Mouse (Mus musculus): ENCODE results near the gene Nek9.

The Nek9 gene

DNA sequence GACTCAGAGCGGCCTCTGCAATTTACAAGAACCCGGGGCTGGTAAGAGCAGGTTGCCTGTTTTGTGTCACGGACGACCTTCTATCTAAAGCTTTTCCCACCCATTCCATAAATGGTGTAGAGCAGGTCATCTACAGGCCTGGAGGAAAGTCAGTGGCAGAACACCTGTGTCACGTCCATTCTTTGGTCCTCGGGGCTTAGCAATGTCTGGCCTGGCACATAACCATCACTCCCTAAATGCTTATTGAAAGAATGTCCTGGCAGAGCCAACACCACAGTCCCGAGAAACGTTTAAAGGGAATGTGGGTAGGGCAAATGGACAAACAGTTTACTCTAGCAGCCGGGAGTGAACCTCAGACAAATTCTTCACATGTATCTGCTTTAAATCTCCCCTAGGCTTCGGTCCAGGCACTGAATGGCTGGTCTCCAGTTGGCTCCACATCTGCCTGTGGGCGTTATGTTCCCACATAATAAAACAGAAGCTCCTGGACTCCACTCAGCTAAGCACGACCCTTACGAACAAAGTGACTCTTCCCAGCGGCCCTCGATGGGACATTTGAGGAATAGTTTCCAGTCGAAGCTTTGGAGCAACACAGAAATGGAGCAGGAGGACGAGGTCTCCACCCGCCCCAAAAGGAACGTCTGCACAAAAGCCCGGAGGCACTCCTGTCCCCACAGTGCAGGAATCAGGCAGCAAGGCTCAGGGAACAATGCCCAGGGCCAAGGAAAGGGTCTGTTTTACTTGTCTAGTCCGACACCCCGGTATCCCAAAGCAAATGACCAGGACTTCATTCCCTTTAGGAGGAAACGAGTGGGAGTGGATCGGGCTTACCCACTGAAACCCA lies 49.8 kb downstream of the Nek9 start:
- no peak for DNase-seq

DNA sequence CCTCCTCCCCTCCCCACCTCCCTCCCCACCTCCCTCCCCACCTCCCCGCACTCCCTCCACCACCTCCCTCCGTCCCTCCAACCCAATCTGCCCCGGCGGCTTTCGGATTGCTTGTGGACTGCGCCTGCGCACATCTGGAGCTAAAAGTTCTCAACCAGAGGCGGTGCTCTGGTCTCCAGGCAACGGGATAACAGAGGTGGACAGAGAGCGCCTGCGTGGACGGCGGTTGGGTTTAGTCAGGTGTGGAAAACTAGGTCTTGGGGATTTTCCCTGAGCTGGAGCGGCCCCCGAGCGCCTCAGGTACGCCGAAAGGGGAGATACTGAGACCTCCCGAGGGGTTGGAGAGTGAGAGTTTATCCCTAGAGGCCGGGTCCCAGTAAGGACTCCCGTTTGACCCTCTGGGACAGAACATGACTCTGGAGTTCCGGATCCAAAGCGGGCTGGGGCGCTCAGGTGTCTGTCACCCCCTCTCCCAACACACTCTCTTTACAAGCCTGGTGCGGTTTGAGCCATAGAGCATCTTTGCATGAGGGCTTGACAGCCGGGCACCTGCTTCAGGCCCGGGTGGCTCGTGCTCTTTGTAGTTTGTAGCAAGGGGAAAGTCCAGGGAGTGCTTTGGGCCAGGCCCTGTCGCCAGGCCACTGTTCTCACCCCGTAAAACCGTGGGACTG lies 50.5 kb downstream of the Nek9 start, which contains the start of gene Zc2hc1c:
Gene Zc2hc1c, plus strand, starts transcription at position 106 of the 671 bp plus-strand sequence.
- peak in 1 of 2 experiments; percentile 44 for DNase-seq

DNA sequence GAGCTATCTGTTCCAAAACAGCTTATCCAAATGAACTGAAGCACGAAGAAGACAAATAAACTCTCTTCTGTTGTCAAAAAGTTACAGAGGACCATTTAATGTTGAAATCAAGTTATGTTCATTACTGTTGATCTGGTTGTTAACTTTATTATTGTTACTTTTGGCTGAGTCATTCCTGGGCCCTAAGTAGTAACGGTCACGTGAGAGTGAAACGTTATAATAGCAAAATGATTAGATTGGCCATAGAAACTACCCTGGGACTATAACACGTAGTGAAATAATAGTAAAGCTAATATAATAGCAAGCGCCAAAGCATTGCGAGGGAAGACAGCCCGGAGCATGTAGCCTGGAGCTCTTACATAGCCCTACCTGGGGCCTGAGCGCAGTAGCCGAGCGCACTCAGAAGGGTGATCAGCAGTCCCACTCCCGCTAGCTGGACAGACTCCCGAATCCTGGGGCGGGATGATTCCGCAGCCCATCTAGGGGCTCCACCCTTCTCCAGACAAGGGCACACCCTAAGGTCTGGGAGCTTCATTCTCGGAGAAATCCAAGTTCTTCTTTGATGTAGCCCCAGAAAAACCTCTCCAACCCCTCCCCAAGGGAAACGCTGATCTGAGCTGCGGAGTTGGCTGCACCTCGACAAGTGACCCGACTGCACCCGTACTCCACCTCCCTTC lies 51.2 kb downstream of the Nek9 start, which contains the start of gene Acyp1:
Gene Acyp1, minus strand, starts transcription at position 630 of the 677 bp plus-strand sequence.
- no peak for DNase-seq

DNA sequence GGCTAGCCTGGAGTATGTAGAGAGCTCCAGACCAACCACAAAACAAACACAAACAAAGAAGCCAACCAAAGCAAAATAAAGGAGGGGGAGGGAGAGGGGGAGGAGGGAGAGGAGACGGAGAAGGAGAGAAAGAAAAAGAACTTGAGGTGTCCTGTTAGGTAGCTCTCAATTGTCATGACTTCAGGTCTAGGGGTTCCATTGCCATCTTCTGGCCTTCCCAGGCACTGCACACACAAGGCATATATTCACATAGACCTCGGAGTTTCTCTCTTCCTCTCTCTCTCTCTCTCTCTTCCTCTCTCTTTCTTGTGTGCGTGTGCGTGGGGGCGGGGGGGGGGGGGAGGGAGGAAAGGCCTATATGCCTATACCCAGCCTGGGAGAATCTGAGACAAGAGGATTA lies 52.2 kb downstream of the Nek9 start:
- DNase-seq = peak in 1 of 2 experiments; percentile 60

DNA sequence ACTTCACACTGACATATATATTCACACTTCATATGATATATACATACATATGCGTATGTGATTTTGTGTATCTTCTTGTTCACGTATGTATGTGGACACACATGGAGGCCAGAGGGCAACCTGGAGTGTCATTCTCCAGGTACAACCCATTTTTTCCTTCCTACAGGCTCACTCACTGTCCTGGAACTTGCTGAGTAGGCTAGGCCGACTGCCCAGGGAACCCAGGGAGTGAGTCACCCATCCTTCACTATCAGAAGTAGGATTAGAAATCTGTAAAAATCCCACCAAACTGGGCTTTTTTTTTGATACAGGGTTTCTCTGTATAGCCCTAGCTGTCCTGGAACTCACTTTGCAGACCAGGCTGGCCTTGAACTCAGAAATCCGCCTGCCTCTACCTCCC lies 54.2 kb downstream of the Nek9 start:
- no peak for DNase-seq

DNA sequence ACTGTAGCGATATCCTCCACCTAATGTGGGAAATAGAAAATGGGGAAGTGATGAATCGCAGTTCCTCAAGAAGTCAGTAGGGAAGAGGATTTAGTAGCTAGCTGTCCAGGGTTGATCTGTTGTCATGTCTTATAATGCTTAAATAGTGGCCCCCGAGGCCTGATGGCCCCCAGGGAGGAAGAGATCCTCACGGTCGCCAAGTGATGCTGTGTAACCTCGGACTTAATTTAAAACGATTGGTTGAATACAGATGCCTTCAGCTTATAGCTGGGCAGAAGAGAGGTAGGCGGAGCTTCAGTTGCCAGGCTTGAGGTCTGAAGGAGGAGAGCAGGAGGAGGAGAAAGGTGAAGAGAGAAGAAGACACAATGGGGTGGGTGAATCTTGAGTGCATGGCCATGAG lies 54.8 kb downstream of the Nek9 start:
- DNase-seq = no peak

DNA sequence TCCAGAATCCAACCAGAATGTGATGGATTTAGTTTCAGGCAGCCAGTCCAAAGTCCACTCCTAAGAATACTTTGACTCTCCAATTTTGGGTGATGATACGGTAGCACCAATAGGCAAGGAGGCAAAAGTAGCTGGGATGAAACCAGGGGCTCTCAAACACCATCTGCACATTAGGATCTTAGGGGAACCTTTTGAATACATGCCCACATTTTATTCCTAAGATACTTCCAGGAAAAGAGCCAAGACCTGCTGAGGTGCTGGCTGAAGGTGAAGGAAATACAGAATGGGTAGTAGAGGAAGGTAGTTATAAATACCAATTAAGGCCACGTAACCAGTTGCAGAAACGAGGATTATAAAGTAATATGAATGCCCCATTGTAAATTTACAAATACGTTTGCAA lies 57.4 kb downstream of the Nek9 start:
- peak; percentile 30 to 57 for DNase-seq

DNA sequence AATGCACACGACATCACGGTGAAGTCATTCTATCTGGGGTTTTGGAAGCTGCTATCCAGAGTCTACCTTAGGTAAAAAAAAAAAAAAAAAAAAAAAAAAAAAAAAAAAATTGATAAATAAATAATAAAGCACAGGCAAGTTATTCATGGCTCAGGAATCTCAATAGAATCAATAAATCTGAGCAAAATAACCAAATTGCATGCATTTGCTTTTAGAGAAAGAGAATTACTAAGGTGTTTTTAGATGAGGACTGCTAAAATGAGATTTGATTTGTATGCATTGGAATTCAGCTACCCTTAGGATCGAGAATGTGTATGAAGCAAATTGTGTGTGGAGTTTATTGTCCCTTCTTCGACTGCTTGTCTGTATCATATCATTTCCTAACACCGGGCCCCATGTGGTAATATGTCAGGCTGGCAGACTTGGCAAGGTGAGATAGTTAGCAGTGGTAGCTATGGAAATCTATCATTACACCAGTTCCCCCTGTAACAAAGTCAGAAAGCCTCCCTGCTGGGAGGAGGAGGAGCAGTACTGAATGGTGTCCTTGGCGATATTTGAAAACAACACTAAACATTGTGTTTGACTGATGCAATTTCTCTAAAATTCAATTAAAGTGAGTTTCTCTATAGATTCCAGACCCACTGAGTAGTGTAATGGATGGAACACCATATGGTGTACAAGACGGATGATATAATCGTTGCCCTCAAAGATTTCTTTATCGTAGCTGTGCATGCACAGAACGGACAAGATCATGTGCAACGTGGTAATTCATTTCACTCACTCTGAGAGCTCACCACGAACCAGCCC lies 58.1 kb downstream of the Nek9 start:
- peak; percentile 34 to 43 for DNase-seq

DNA sequence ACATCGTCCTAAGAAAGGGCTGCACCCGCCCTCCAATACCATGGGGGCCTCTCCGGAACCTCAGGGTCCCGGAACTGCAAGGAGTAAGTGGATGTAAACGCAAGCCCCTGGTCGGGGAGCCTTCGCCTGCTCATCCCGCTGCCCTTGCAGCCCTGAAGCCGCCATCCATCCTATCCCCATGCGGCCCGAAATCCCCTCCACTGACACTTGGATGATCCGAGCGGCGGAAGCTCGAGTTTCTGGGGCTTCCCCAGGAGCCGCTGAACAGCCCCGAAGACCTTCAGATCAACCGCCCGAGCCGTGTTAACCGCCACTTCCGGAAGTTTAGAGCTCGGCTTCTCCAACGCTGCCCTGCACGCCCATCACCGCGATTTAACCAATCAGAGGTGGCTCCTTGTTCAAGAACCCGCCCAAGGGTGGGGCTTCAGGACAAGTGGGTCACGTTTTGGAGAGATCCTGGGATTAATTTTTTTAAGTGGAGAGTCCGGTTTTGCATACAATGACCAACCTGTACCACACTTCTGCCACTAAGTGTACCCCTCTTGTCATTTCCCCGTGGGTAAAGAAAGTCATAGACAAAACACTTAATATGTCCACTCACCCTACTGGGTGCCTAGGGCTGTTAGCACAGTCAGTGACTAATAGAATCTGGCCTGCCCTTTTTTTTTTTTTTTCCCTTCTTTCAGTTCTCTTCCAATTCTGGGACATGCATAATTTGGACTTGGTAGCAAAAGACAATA lies 58.9 kb downstream of the Nek9 start:
- peak; percentile 98 to 99 for DNase-seq

DNA sequence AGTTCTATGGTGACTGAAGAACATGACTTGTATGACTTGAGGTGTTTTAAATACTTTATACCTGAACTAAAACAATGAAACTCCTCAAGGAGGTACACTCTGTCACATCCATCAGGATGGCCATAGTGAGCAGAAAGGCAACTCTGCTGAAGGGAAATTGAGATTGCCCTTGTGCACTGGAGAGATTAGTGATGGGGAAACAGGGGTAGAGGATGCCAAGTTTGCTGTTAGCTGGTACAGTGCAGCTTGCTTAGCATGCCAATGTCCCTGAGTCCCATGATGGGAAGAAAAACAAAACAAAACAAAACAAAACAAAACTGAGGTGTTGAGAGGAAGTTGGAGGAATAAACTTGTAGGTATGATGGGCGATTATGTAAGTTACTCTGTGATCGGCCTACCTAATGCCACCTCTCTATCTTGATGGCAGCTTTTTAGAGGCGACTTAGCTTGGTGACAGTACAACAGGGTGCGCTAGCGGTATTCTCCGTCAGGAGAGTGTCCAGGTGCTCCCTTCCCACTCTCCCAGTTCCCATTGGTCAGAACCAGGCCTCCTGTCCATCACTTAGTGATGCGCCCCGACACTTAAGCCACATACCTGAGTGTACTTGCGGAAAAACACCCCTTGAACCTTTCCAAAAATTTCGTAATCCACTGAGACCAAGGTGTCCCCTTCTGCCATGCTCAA lies 59.6 kb downstream of the Nek9 start:
- peak in 1 of 2 experiments; percentile 56 for DNase-seq

DNA sequence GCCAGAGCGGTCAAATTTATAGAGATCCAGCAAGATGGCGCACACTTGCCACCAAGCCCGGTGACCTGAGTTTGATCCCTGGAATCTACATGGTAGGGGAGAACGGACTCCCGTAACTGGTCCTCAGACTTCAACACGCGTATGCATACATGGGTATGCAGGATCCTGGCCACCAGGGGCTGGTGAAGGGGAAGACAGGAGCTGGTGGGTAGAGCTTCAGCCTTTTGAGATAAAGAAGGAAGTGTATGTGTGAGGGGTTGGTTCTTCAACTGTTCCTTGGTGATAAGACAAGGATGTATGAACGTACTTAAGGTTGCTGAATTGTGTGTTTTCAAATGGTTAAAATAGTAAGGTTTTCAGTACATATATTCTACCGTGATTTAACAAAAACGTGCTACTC lies 60.2 kb downstream of the Nek9 start:
- DNase-seq = no peak

DNA sequence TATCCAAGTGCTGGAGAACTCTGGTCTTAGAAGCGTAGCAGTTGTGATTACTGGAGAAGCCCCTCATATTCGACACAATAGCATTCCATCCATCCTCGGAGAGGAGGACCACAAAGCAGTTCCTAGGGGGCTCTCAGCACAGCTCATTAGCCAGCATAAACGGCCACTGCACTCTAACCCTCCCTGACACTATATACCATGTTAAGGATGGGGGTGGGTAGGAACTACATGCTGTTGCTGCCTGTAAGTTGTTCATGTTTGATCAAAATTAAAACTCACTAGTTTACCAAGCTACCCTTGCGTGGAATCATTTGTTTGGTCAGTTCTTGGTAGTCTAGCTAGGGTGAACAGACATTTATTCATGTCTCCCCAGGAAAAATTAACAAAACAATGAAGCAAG lies 62.9 kb downstream of the Nek9 start:
- DNase-seq = no peak

DNA sequence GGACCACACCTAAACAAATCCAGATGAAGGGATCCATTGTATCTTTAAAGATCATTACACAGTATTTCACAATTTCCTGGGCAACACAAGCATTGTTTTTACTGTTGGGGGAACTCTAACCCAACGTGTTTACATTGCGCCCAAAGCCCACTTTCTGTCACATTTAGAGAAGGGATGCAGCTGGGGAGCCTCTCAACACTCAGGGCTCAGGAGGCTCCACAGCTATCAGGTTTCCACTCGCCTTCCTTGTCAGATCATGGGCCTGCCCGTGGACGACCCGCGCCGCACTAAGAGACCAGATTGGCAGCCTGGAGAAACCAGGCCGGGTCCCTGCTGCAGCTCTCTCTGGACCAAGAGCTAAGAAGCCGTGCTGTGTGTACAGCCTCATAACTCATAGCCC lies 65.7 kb downstream of the Nek9 start:
- DNase-seq = no peak

DNA sequence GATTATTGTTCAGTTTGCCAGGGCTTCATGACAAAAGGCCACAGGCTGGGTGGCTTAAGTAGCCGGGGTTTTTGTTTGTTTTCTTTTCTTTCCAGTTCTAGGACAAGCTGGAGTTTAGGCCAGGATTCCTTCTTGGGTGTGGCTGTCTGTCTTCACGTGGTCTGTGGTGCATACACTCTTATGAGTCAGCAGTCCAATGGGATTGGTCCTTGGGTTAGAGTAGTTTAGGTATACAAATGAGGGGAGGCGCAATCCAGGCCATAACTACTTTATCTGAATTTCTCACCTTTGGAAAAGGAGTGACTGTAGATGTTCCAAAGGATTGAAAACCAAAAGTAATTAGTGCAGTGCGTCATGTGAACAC lies 67.3 kb downstream of the Nek9 start:
- DNase-seq = no peak

DNA sequence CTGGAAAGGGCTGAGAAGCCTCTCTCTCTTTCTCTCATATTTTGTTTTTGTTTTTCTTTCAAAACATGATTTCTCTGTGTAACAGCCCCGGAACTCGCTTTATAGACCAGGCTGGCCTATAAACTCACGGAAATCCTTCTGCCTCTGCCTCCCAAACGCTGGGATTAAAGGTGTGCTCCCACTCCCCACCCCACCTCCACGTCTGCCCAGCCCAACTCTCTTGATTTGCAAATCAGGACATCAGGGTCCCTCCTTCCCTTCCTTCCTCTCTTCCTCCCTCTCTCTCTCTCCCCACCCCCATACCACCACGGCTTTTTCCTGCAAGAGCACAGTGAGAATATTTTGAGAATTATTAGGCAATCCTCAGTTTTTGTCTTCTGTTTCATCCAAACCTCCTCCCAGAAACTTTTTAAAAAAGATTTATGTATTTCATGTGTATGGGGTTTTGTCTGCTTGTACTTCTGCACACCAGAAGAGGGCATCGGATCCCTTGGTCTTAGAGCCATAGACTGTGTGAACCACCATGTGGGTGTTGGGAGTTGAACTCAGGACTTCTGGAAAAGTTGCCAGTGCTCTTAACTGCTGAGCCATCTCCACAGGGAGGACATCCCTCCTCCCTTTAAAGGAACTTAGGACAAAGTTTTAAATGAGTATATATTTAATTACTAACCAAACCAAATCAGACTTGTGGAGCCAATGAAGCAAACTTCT lies 67.9 kb downstream of the Nek9 start:
- DNase-seq = no peak

DNA sequence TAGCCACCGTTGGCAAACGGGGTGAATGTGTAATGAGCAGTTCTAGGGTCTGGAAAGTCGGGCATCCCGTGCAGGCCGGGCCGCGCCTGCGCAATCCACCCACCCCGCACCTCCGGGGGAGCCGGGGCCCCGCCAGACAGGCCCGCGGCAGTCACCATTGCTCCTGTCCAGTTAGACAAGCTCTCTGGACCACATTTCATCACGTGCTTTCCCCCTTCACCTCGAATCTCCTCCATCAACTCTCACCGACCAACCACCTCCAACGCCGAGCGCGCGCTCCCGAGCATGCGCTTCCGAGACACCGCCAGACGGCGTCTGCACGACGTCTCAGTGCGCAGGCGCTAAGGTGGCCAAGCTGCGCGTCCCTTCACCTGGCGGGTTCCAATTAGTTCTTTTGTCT lies 68.8 kb downstream of the Nek9 start, which contains the start of gene Mlh3:
Gene Mlh3, minus strand, starts transcription at position 281 of the 400 bp plus-strand sequence.
- peak; percentile 96 for DNase-seq

DNA sequence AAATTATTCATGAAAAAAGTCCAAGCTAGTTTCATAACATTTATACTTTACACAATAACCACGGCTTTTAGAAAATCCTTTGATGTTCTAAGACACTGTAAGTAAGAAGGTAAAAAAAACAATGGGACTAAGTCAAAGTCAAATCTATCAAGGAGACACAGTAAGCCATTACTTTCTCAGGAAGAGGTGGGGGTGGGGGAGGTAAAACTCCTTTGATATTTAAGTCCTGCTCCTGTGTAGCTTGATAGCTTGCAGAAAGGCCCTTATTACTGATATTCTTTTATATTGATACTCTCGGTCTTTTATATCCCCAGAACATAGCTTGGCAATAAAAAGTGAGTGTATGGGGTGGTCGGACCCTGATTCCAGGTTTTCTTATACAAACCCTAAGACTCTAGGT lies 69.3 kb downstream of the Nek9 start:
- DNase-seq = no peak

DNA sequence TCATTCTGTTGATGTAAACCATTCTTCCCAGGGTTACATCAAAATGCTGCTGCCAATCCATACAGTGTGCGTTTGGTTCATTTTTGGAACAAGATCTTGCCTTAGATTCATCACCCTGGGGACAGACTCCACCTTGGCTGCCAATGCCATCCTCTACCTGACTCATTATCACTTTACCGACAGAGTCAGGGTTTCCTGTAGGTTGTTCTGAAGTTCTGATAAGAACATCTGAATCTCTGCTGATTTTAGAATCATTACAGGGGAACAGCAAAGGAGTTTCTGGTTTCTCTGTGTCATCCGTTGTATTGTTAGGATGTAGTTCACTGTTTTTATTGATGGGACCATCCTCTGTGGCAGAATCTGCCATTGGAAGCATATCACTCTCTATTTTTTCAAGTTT lies 72.9 kb downstream of the Nek9 start:
- DNase-seq = no peak

DNA sequence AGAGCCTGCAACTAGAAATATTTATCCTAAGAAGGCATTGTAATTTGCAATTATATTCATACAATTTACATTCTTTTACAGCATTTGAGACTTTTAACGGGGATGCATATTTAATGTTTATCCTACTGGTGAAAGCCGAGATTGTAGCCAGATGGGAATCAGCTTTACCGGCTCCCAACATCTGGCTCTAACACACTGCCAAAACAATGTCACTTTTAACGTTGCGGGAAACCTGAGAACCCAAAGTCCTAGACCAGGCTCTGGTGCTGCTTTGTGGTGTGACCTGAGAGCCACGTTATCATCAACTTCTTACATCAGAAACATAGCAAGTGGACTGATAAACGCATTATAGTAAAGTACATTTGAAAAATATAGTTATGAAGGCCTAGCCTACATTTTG lies 74.2 kb downstream of the Nek9 start:
- DNase-seq = no peak

DNA sequence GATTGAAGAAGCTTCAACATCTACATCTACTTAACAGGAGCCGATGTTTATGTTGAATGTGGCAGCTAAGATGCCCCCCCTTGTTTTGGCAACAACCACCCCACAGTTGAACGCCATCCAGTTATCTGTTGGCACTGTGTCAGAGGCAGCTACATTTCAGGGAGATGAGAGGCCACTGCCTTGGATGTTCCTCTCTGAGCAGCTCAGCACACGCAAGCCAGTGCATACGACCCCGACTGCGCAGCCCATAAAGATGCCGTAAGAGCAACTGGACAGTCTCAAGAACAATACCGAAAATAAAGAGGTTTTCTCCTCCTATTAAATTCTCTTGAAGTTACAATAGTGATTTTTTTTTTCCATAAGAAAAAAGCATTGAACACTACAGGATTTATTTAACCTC lies 74.6 kb downstream of the Nek9 start:
- peak; percentile 60 to 67 for DNase-seq

DNA sequence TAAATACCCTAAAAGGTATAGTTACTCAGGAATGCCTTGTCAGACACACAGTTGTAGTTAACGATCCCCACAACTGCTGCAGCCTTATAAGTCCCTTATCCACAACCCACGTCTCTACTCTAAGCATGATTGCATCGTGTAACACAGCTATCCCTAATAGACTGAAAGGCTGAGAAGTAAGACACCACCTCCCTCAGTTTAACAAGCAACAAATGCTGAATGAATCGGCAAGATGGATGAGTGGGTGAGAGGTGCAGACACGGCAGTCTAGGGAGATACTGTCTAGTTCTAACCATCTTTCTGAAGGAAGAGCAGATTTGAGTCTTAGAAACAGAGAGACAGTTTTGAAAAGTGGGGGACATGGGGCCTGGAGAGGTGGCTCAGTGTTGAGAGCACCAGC lies 76.0 kb downstream of the Nek9 start:
- no peak for DNase-seq
